Mouse (Mus musculus) bone marrow macrophage, adult 2 months (primary cell): ENCODE data around the gene Xirp2. TPM values are rescaled to one million over a fixed set of nuclear protein-coding genes. Genes with fewer than 3 reads are reported as not detected.

Experiments used
- H3K27ac ChIP-seq: 2 replicates; pipeline ENCODE4 v1.5.1; 2012; ENCODE audit warnings: low read depth, low read length; ENCODE audit not compliant: insufficient read depth
- H3K4me1 ChIP-seq: 2 replicates; pipeline ENCODE4 v1.6.1; 2012; ENCODE audit warnings: low read length; ENCODE audit not compliant: control insufficient read depth, insufficient read depth
- H3K4me3 ChIP-seq: 2 replicates; pipeline ENCODE4 v1.5.1; 2012; ENCODE audit warnings: mild to moderate bottlenecking, low read length, moderate library complexity; ENCODE audit not compliant: insufficient read depth
- CTCF ChIP-seq: IDR thresholded peaks from 2 replicates; pipeline ENCODE4 v1.5.1; 2012; ENCODE audit warnings: low read depth, mild to moderate bottlenecking, low read length, moderate library complexity
- POLR2A ChIP-seq: IDR thresholded peaks from 2 replicates; pipeline ENCODE4 v1.6.1; 2012; ENCODE audit warnings: mild to moderate bottlenecking, low read depth, low read length, borderline replicate concordance
- polyA plus RNA-seq: library from polyadenylated mRNA; stranded (reverse); fragments of >200 nt; gene quantifications from 2 replicates; pipeline ENCODE4 v1.2.4, GENCODE M21; 2012; ENCODE audit not compliant: missing spikeins, insufficient read depth, insufficient read length

Gene Xirp2
- polyA plus RNA-seq, 1 experiment, result not detected

DNA sequence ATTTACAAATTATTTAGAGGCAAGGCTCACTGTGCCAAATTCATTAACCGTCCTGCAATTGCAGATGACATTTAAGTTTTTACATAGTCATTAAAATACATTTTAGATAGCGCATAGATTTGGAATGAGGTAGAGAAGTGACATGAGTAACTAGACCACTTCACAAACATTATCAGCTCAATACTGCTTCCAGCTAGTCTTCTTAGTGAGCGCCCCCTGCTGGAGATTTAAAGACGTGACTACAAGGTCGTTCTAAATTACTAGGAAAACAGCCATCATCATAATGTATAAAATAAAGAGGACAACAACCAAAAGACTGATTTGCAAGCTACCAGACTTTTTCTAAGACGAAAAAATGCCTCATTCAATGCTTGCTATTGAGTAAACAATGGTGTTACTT lies 32.0 kb downstream of the Xirp2 start:
- Histone ChIP-seq H3K27ac (no peak overlapping the region), H3K4me3 (no peak overlapping the region), H3K4me1 (no peaks in the 10 kb centered on the region)
- TF ChIP-seq CTCF (no peak), POLR2A (no peak)

DNA sequence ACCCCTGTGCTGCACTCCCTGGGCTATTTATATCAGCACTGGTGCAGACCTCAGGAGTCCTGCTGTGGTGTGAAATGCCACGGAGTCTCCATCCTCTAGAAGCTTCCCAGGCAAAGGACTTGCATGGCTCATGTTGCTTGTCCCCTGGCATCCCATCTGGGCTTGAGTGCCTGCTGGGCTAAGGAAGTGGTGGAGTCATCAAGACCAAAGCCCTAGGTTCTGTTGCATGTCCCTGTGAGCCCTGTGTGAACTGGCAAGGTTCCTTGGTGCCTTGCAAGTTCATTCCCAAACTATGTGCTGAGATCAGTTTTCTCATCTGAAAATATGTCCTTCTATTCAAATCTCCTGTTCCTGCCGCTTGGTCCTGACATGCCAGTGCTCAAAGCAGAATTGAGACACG lies 35.2 kb downstream of the Xirp2 start:
- TF ChIP-seq POLR2A, result no peak
- no peak for TF ChIP-seq CTCF
- Histone ChIP-seq H3K4me1 (no peaks in the 10 kb centered on the region), H3K27ac (no peak overlapping the region)

DNA sequence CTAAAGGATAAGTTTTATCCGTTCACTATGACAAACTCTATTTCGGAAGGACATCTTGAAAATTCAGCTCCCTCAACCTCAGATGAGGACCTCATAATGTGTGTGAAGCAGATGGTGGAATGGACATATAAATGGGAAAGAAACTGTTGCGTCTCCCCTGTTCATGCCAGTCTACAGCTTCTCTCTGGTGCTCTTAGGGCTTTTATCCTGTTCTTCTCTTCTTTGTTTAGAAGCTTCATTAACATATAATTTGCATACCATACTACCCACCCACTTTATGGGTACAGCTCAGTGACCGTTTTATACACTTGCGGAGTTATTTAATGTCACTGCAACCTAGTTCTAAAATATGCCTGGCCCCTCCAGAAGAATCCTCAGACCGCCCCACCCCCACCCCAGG lies 40.9 kb downstream of the Xirp2 start:
- H3K4me3 ChIP-seq, result no peak overlapping the region
- H3K27ac ChIP-seq, result no peak overlapping the region
- TF ChIP-seq CTCF (no peak), POLR2A (no peak)
- H3K4me1 ChIP-seq, result no peaks in the 10 kb centered on the region

More for the DNA sequence above, 35.2 kb downstream of the Xirp2 start:
- H3K4me3 ChIP-seq, result no peak overlapping the region

DNA sequence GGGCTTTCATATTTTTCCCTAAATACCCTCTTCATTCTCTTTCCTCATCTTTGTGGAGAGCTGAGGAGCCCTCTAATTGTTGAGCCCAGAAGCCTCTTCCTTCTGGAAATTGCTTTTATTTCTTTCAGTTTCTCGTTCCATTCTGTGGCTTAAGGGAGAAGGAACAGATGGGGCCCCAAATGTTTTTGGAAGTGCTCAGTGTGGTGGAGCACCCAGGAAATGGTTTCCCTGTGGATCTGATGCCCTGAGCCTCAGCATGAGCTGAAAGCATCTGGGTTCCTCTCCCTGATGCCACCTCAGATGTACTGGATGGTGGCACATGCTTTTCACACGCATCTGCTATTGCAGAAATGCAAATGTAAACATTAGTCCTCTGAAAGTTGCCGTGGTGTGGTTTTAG lies 41.4 kb downstream of the Xirp2 start:
- Histone ChIP-seq H3K4me1 (no peaks in the 10 kb centered on the region), H3K27ac (no peak overlapping the region), H3K4me3 (no peak overlapping the region)
- TF ChIP-seq CTCF, result no peak
- no peak for TF ChIP-seq POLR2A

DNA sequence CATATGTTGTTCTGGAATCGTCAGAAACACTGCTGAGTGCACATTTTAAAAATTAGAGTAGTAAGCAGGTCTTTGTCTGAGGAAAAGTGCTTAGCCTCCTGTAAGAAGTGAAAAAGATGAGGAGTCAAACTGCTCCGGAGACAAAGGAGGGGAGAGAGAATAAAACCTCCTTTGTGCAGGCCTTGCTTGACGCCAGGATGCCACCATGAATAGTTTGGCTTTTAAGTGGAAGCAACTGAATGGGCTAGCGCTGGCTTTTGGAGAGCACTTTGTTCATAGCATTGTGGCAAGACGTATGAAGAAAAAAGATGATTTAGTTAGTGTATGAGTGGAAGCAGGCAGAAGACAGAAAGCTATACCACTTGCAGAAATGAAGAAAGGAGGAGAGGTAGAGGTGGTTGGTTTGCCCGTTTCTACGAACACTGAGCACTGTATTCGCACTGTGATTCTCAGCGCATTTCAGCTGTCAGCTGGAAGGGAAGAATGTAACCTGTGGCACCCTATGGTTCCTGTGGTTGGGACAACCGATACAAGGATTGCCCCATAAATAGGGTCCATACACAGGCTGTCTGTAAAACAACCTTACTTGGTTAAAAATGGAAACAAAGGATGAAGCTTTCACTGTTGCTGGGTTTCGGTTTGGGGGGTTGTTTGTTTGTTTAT lies 42.8 kb downstream of the Xirp2 start:
- Histone ChIP-seq H3K27ac (no peak overlapping the region), H3K4me3 (no peak overlapping the region), H3K4me1 (no peaks in the 10 kb centered on the region)
- TF ChIP-seq POLR2A (no peak), CTCF (no peak)

DNA sequence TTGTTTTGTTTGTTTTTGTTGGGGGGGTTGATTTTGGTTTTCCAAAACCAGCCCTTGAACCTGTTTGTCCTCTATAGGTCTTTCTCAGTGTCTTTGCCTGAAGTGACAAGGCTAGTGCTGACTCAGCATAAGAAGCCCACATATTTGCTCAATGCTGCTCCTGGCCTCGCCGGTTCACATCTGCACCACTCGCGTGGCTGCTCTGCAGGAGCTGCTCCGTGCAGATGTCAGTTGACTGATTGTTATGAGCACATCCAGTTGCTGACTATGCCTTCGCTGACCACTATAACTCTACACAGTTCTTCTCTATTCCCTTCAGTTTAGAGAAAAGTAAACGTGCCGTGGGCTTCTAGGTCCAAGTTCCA lies 43.3 kb downstream of the Xirp2 start:
- Histone ChIP-seq H3K27ac (no peak overlapping the region), H3K4me1 (no peaks in the 10 kb centered on the region), H3K4me3 (no peak overlapping the region)
- TF ChIP-seq POLR2A (no peak), CTCF (no peak)

DNA sequence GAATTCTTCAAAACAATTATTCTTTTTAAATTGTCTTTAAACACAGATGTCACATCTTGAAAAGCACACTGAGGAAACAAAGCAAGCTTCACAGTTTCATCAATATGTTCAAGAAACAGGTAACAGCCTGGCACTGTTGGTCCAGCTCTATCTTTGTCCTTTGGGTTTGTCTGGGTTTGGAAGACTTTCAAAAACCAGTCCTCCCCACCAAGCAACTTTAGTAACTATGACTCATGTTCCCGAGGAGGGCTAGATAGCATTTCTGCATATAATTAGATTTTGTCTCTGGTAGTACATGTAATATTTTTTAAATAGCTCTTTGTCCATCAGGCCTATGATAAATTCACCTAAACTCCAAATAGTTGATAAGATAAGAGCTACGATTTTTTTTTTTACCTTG lies 59.7 kb downstream of the Xirp2 start:
- Histone ChIP-seq H3K4me1 (no peaks in the 10 kb centered on the region), H3K4me3 (no peak overlapping the region), H3K27ac (no peak overlapping the region)
- TF ChIP-seq CTCF (no peak), POLR2A (no peak)

DNA sequence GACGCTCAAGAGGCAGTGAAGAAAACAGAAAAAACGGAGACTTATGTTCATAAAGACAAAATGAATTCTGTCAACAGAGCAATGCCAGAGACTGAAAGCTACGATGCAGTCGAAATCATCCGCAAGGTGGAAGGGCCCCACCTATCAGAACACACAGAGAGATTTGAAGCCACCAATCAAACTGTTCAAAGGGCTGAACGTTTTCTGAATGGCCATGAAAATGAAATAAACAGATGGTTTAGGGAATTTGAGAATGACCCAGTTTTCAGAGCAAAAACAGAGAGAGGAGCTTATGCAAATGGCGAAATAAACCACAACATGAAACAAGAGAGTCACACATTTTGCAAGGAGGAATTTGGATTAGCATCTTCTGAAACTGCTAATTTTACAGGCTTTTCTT lies 70.6 kb downstream of the Xirp2 start:
- TF ChIP-seq POLR2A (no peak), CTCF (no peak)
- Histone ChIP-seq H3K4me1 (no peaks in the 10 kb centered on the region), H3K27ac (no peak overlapping the region), H3K4me3 (no peak overlapping the region)

DNA sequence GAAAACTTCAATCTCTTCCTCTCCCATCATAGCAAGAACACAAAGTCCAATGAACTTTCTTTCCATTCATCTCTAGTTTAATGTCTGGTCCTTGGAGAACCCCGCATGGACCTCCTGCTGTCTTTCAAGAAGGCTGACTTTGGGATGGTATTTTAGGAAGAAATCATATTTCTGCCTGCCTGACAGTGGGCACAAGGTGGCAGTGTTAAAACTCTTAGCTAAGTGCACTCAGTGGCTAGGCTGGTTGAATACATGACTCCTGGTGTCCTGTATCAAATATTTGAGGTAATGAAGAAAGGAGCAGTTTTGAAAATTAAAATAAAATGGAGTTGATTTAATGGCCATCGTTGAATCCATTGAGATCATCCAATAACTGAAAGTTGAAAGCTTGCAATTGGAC lies 89.5 kb downstream of the Xirp2 start:
- Histone ChIP-seq H3K4me1 (no peaks in the 10 kb centered on the region), H3K27ac (no peak overlapping the region), H3K4me3 (no peak overlapping the region)
- no peak for TF ChIP-seq POLR2A
- TF ChIP-seq CTCF, result no peak

DNA sequence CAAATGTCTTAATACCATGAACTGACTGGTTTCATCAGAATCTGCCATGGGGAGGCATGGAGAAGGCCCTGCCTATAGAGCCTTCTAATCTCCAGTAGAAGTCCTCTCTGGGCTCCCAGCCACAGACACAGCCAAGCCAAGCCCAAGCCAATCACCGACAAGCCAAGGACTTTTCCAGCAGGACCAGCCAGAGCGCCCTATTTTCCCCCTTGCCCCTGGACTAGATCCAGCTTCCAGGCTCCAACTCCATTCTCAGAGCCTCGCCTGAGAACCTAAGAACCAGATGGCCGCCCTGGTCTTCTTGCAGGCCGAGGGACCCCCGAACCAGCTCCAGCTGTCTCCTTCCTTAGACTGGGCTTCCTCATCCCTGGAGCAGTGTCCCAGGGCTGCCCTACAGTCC lies 93.6 kb downstream of the Xirp2 start:
- no peak for TF ChIP-seq CTCF
- Histone ChIP-seq H3K4me1 (no peaks in the 10 kb centered on the region), H3K27ac (no peak overlapping the region), H3K4me3 (no peak overlapping the region)

DNA sequence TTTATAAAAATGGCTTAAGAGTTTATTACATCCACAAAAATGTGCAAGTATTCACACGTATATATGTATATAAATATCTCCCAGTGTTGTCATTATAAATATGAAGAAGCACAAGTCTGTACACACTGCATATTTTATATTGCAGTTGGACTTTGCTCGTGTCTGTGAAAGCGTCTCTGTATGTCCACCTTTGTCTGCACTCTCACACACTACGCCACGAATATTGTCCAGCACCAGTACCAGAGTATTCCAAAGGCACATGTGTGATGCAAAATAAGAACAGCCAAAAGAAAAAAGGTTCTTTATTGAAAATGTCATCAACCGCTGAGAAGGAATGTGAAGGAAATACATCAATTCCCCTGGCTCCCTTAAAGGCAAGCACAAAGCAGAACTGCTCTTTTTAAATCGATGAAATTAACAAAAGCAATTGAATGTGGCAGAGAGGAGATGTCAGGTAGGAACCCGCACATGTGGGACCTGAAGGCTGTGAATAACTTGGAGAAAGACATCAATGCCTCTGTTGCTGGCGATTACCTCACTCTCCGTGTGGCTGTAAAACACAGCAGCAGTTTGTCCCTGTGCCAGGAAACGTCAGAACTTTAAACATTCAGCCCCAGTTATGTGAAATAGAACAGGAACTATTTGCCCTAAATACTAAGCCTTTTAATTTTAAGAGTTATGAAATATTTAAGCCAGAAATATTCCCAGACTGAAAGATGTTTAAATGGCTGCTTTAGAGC lies 96.3 kb downstream of the Xirp2 start:
- TF ChIP-seq CTCF (no peak), POLR2A (no peak)

More for the DNA sequence above, 96.3 kb downstream of the Xirp2 start:
- Histone ChIP-seq H3K4me1 (no peaks in the 10 kb centered on the region), H3K4me3 (no peak overlapping the region), H3K27ac (no peak overlapping the region)
